Mouse (Mus musculus) liver, embryonic 13.5 days (tissue): Measurements from ENCODE around the gene R3hdm2. TPM values are rescaled to one million over a fixed set of nuclear protein-coding genes. Genes with fewer than 3 reads are reported as not detected.

Source experiments
- ATAC-seq: fragments of 200-750 bp; cut with Nextera tagmentation; 2 replicates; pipeline ENCODE4 v1.8.0; 2017; ENCODE audit warnings: low read depth, mild to moderate bottlenecking, moderate number of reproducible peaks, moderate library complexity
- DNase-seq: peaks from one replicate; pipeline ENCODE4 v3.0.0; 2022
- H3K27ac ChIP-seq: fragments of 300-500 bp; sonication (generic); 2 replicates; pipeline ENCODE4 v1.5.1; 2015; ENCODE audit warnings: moderate library complexity, mild to moderate bottlenecking, inconsistent platforms
- H3K27me3 ChIP-seq: fragments of 300-500 bp; sonication (generic); 2 replicates; pipeline ENCODE4 v1.6.1; 2015; ENCODE audit warnings: mild to moderate bottlenecking, inconsistent platforms
- H3K36me3 ChIP-seq: fragments of 300-500 bp; sonication (generic); 2 replicates; pipeline ENCODE4 v1.6.1; 2015; ENCODE audit warnings: mild to moderate bottlenecking, inconsistent platforms
- H3K4me1 ChIP-seq: fragments of 300-500 bp; sonication (generic); replicated peaks from 2 replicates; pipeline ENCODE4 v1.6.1; 2015; ENCODE audit warnings: inconsistent platforms
- H3K4me2 ChIP-seq: fragments of 300-500 bp; sonication (generic); 2 replicates; pipeline ENCODE4 v1.6.1; 2015; ENCODE audit warnings: inconsistent platforms, mild to moderate bottlenecking, moderate library complexity
- H3K4me3 ChIP-seq: fragments of 300-500 bp; sonication (generic); replicated peaks from 2 replicates; pipeline ENCODE4 v1.5.1; 2015; ENCODE audit warnings: mild to moderate bottlenecking, inconsistent platforms
- H3K9ac ChIP-seq: fragments of 300-500 bp; sonication (generic); 2 replicates; pipeline ENCODE4 v1.6.1; 2015; ENCODE audit warnings: mild to moderate bottlenecking, inconsistent platforms
- H3K9me3 ChIP-seq: fragments of 300-500 bp; sonication (generic); replicated peaks from 2 replicates; pipeline ENCODE4 v1.6.1; 2016; ENCODE audit warnings: inconsistent platforms
- WGBS: fragments of 180-500 bp; shearing (Covaris S2); methylation state at CpG from one replicate; pipeline ENCODE4 v1.1.7; 2015; ENCODE audit not compliant: insufficient replicate concordance; 5-methylcytosine and 5-hydroxymethylcytosine counted together
- polyA plus RNA-seq: library from polyadenylated mRNA; unstranded; fragments of >200 nt; fragmentation: Nextera tagmentation; extraction: Ambion mirVana; gene quantifications from 2 replicates; pipeline ENCODE4 v1.2.1, GENCODE M21; 2015

The R3hdm2 gene
- polyA plus RNA-seq: 14.4 and 15.3 TPM in 2 replicates

DNA sequence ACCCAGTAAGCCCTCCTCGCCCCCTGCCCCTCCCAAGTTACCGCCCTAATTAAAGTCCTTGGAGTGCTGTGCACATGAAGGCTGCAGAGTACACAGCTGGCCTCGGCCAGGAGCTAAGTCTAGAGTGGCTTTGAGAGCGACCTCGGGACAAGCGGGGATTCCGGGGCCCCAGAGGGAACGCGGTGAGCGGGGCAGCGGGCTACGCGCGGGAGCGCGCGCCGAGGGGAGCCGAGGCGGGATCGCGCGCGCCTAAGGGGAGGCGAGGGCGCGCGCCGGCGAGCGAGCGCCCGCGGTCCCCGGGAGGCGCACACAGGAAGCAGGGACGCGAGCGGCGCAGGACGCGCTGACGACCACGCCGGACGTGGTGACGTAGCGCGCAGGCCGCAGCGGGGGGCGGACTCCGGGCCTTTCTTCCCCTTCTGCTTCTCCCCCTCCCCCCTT is at the start of gene R3hdm2:
R3hdm2 (plus strand) TSS at position 77 of the 441 bp plus-strand sequence.
- peak within 1 kb of the TSS; percentile 82 for H3K4me3 ChIP-seq
- H3K4me1 ChIP-seq: peaks cover 27% of the 10 kb centered on the region
- no peaks in the 10 kb centered on the region for H3K9me3 ChIP-seq
- no peaks in the 10 kb centered on the region for H3K27me3 ChIP-seq
- H3K9ac ChIP-seq: peak within 1 kb of the TSS; percentile 92
- H3K36me3 ChIP-seq: peaks cover 3% of the 10 kb centered on the region; the same call in 1 of the 2 replicates
- ATAC-seq: peak; percentile 97
- WGBS: under 1% methylated on average over 35 of the region's 53 CpGs
- DNase-seq: peak; percentile 82
- H3K27ac ChIP-seq: peak within 1 kb of the TSS; percentile 84
- H3K4me2 ChIP-seq: peak within 1 kb of the TSS; percentile 92

- Histone ChIP-seq H3K36me3 (0 out of 2 replicates have a peak, but pooled peaks cover 15% of the 10 kb centered on the region), H3K4me2 (peak overlapping the region; percentile 53), H3K27me3 (peaks cover 24% of the 10 kb centered on the region), H3K27ac (no peak overlapping the region), H3K9ac (peak overlapping the region; percentile 27; the same call in 1 of the 2 replicates), H3K4me3 (peak overlapping the region; percentile 32), H3K9me3 (no peaks in the 10 kb centered on the region), H3K4me1 (peaks cover 22% of the 10 kb centered on the region)
- DNase-seq (no peak), ATAC-seq (no peak)
- WGBS: 33% methylated on average over 31 of the region's 31 CpGs
Measured at GRCm38 (mm10) chr10:127332211-127332874, 47.8 kb upstream of the R3hdm2 start.

DNA sequence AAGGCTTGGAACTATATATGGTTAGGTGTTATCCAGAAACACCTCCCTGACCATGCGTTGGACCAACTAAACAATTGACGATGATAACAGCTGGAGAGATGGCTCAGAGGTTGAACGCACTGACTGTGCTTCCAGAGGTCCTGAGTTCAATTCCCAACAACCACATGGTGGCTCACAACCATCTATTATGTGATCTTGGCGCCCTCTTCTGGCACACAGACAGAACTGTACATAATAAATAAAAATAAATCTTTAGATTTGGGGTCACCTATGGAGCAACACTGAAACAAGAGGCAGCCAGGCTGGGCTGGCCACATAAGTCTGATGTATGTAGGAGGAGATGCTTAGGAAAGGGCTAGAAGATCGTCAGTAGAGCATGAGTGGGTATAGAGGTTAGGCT is 47.0 kb upstream of the R3hdm2 start:
- Histone ChIP-seq H3K4me2 (no peak overlapping the region), H3K36me3 (0 out of 2 replicates have a peak, but pooled peaks cover 15% of the 10 kb centered on the region), H3K27me3 (peaks cover 26% of the 10 kb centered on the region), H3K9me3 (no peaks in the 10 kb centered on the region), H3K9ac (no peak overlapping the region), H3K27ac (no peak overlapping the region), H3K4me1 (peaks cover 16% of the 10 kb centered on the region), H3K4me3 (no peak overlapping the region)
- ATAC-seq: 0 out of 2 replicates have a peak, but pooled peaks have one; percentile 22
- WGBS: 31% methylated on average over 5 of the region's 5 CpGs
- no peak for DNase-seq

- DNase-seq (no peak), ATAC-seq (no peak)
- WGBS: 38% methylated on average over 1 of the region's 1 CpGs
- peaks cover 25% of the 10 kb centered on the region for H3K4me1 ChIP-seq
- H3K36me3 ChIP-seq: no peaks in the 10 kb centered on the region
- no peak overlapping the region for H3K4me2 ChIP-seq
- no peak overlapping the region for H3K27ac ChIP-seq
- H3K4me3 ChIP-seq: no peak overlapping the region
- H3K9me3 ChIP-seq: no peaks in the 10 kb centered on the region
- H3K9ac ChIP-seq: no peak overlapping the region
- H3K27me3 ChIP-seq: peaks cover 47% of the 10 kb centered on the region
Measured at GRCm38 (mm10) chr10:127335271-127335670, 44.9 kb upstream of the R3hdm2 start.

DNA sequence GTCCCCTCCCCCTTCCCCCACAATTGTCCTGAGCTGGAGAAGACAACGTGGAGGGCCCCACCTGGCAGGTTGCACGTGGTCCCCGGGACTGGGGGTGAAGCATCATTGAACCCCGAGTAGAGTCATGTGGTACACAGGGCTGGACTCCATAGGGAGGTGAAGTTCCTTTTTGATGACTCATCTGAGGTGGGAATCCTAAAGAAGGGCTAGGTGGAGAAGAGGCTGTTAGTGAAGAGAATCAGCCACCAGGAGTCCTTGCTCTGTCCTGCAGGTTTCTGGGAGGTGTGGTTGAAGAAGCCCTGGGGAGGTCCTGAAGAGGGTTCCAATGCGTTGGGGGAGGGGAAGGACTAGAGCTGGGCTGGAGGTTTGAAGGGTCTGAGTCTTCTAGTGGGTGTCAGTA is 43.2 kb upstream of the R3hdm2 start:
- Histone ChIP-seq H3K27me3 (peaks cover 64% of the 10 kb centered on the region), H3K9ac (no peak overlapping the region), H3K4me2 (no peak overlapping the region), H3K9me3 (no peaks in the 10 kb centered on the region), H3K36me3 (no peaks in the 10 kb centered on the region), H3K27ac (no peak overlapping the region), H3K4me3 (no peak overlapping the region), H3K4me1 (peaks cover 34% of the 10 kb centered on the region)
- whole genome bisulfite sequencing: 46% methylated on average over 5 of the region's 5 CpGs
- ATAC-seq (no peak), DNase-seq (no peak)

DNA sequence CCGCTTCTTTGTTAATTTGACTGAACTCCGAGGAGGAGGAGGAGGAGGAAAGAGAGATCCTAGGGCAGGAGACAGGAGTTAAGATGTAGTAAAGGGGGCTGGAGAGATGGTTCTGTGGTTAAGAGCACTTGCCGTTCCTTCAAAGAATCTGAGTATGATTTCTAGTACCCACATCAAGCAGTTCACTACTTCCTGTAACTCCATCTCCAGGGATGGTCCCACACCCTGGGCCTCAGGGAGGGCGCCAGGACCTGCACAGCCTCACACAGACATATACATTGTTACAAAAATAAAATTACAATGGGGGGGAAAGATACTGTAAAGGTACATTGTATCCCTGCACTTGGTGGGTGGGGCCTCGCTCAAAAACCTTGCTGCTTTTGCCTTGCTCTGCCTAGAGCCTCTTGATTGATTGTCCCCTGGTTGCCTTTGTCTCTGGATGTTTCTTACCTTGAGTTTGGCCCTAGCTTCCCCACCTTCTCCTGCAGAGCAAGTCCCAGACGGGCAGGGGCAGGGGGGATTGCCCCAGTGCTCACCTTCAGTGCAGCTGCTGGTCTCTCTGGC is 42.5 kb upstream of the R3hdm2 start:
- WGBS: 56% methylated on average over 6 of the region's 6 CpGs
- H3K9me3 ChIP-seq: no peaks in the 10 kb centered on the region

DNA sequence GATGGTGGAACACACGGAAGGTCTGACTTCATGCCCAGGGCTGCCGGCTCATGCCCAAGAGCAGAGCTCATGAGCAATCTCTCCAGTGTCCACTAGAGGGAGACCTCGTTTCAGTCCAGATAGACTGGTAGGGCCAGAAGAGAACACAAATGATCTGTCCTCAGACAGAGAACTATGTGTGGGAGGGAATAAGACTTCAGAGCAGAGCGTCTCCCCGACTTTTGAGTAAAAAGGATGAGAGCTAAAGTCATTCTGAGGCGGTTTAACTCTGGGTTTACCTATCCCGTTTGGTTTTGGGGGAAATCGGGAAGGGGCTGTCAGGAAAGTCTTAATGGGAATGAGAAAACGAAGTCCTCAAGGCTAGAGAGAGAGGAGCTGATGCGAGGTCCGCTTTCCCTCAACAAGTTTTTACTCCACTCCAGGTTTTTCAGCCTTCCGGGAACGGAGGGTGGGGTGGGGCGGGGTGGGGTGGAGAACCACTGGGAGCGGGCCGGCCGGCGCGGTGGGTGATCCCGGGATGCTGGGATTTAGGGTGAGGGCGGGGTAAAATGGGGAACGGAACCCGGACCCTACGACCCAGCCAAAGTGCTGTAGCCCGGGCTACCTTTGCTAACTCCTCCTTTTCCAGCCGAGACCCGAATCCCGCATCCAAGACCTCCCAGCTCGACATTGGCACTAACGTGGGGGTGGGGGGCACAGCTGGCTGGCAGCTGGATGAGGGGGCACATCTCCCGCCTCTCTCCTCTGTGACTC is 41.0 kb upstream of the R3hdm2 start:
- Histone ChIP-seq H3K9ac (peak overlapping the region; percentile 45; the same call in 1 of the 2 replicates), H3K27ac (0 out of 2 replicates have a peak overlapping the region, but pooled peaks have one; percentile 39), H3K4me3 (peak overlapping the region; percentile 51), H3K9me3 (no peaks in the 10 kb centered on the region), H3K27me3 (peaks cover 66% of the 10 kb centered on the region), H3K4me2 (peak overlapping the region; percentile 71), H3K4me1 (peaks cover 36% of the 10 kb centered on the region), H3K36me3 (no peaks in the 10 kb centered on the region)
- ATAC-seq (peak; percentile 70), DNase-seq (peak; percentile 72)
- WGBS: under 1% methylated on average over 31 of the region's 31 CpGs

More for the DNA sequence above, 42.5 kb upstream of the R3hdm2 start:
- H3K27ac ChIP-seq: no peak overlapping the region
- H3K9ac ChIP-seq: no peak overlapping the region
- H3K4me3 ChIP-seq: no peak overlapping the region
- H3K27me3 ChIP-seq: peaks cover 65% of the 10 kb centered on the region
- ATAC-seq: no peak
- no peak for DNase-seq
- H3K36me3 ChIP-seq: no peaks in the 10 kb centered on the region
- H3K4me2 ChIP-seq: no peak overlapping the region
- peaks cover 36% of the 10 kb centered on the region for H3K4me1 ChIP-seq

DNA sequence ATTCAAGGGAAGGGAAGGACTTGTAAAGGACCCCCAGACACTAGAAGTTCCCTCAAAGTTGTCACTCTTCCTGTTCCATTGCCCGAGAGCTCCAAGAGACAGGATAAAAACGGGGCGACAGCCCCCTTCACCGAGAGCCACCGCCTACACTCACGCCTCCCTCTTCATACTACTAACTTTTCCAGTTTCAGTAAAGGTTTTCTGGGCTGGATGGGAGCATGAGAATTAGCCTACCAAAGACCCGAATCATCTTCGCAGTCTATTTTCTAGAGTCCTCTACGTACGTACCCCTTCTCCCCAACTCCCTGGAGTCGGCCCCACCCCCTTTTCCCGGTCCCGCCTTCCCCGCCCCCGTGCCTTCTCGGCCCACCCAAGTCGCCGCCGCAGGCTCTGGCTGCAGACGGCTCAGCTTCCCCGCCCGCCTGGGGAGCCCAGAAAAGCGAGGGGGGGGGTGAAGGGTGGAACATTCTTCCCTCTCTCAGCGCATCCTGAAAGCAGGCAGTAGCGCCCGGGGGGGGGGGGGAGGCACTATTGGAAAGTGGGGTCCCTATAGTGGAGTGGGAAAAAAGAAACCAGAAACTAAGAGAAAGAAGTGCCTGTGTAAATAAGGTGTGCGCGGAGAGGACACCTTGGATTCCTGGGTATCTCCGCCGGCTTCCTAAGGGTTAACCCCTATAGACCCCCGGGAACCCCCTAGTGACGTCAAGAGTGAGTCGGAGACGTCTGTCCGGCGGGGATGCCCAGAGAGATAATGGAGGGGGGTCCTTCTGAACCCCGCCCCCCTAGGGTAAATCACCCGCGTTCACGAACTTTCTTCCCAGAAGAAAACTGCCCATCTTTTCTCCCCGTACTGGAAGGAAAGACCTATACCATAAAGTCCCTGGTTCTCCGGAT is 40.2 kb upstream of the R3hdm2 start:
- H3K4me2 ChIP-seq: peak overlapping the region; percentile 71
- H3K9me3 ChIP-seq: no peaks in the 10 kb centered on the region
- under 1% methylated on average over 42 of the region's 42 CpGs for WGBS
- 0 out of 2 replicates have a peak overlapping the region, but pooled peaks have one; percentile 39 for H3K27ac ChIP-seq
- H3K36me3 ChIP-seq: no peaks in the 10 kb centered on the region
- H3K4me1 ChIP-seq: peaks cover 36% of the 10 kb centered on the region
- peak overlapping the region; percentile 51 for H3K4me3 ChIP-seq
- ATAC-seq: no peak
- DNase-seq: no peak
- H3K27me3 ChIP-seq: peaks cover 66% of the 10 kb centered on the region
- peak overlapping the region; percentile 47; the same call in 1 of the 2 replicates for H3K9ac ChIP-seq

- WGBS: 2% methylated on average over 27 of the region's 27 CpGs
- H3K36me3 ChIP-seq: no peaks in the 10 kb centered on the region
- H3K4me3 ChIP-seq: peak overlapping the region; percentile 51
- H3K4me1 ChIP-seq: peaks cover 36% of the 10 kb centered on the region
- ATAC-seq (no peak), DNase-seq (no peak)
- no peaks in the 10 kb centered on the region for H3K9me3 ChIP-seq
- peak overlapping the region; percentile 71 for H3K4me2 ChIP-seq
- H3K27ac ChIP-seq: no peak overlapping the region
- peaks cover 66% of the 10 kb centered on the region for H3K27me3 ChIP-seq
- no peak overlapping the region for H3K9ac ChIP-seq
Measured at GRCm38 (mm10) chr10:127340577-127341359, 39.4 kb upstream of the R3hdm2 start.

GRCm38 (mm10) chr10:127341360-127341690 is 38.8 kb upstream of the R3hdm2 start:
- DNase-seq (no peak), ATAC-seq (no peak)
- H3K9ac ChIP-seq: 0 out of 2 replicates have a peak overlapping the region, but pooled peaks have one; percentile 22
- peaks cover 36% of the 10 kb centered on the region for H3K4me1 ChIP-seq
- H3K4me2 ChIP-seq: peak overlapping the region; percentile 71
- no peaks in the 10 kb centered on the region for H3K36me3 ChIP-seq
- H3K27ac ChIP-seq: no peak overlapping the region
- 0% methylated on average over 11 of the region's 11 CpGs for WGBS
- H3K27me3 ChIP-seq: peaks cover 62% of the 10 kb centered on the region
- H3K9me3 ChIP-seq: no peaks in the 10 kb centered on the region
- H3K4me3 ChIP-seq: peak overlapping the region; percentile 51
